In genomic region chr19:46338942-46339286, GRCm38 (mm10) we compare ENCODE assay signal across 8 mouse cellular contexts. TPM values are rescaled to one million over a fixed set of nuclear protein-coding genes. Genes with fewer than 3 reads are reported as not detected.
DNase-seq lines count a peak whose midpoint lies in the region; ATAC-seq and TF ChIP-seq lines count a peak whose summit lies in the region.

No protein-coding gene starts in this region.

- DNase-seq in heart, postnatal 4 days: no peak
- no peak for DNase-seq in MEL (ENCODE audit: low read depth, low spot score)
- no peak for DNase-seq in hindbrain, embryonic 11.5 days (ENCODE audit: low spot score)
- DNase-seq in midbrain, embryonic 10.5 days (ENCODE audit: low spot score): no peak
- no peak for DNase-seq in yolk sac, embryonic 10.5 days (ENCODE audit: low spot score)
- no peak for DNase-seq in left cerebral cortex, adult 8-10 months (ENCODE audit: low spot score in 2 of 2)
- DNase-seq in gastrocnemius, postnatal 25 days: no peak

- H3K27ac ChIP-seq in heart, embryonic 11.5 days (ENCODE audit: low read depth, low read length): no peak overlapping the region
- peak overlapping the region; percentile 89 for H3K27ac ChIP-seq in MEL (ENCODE audit: control insufficient read depth, low read depth, low read length)
- no peak overlapping the region for H3K27ac ChIP-seq in hindbrain, embryonic 11.5 days (ENCODE audit: low read depth, low read length)
- H3K27ac ChIP-seq in midbrain, embryonic 10.5 days (replicated peaks): peak overlapping the region; percentile 95

- no peak for TF ChIP-seq CTCF in MEL (IDR thresholded peaks at IDR 0.05 in 2 of 3, conservative IDR thresholded peaks at IDR 0.05 in 1 of 3; ENCODE audit: control insufficient read depth in 1 of 3, insufficient read depth in 1 of 3, low read depth in 2 of 3, low read length in 3 of 3, poor library complexity in 1 of 3, severe bottlenecking in 1 of 3)

- no peak for TF ChIP-seq RAD21 in MEL (IDR thresholded peaks at IDR 0.05; ENCODE audit: low read depth, low read length)

- no peaks in the 10 kb centered on the region for H3K36me3 ChIP-seq in heart, embryonic 11.5 days (ENCODE audit: control insufficient read depth, insufficient read depth, low read length)
- peaks cover 0 to 36% of the 10 kb centered on the region in 2 experiments; a peak in 2 of 4 replicates for H3K36me3 ChIP-seq in MEL (ENCODE audit: control insufficient read depth in 1 of 2, insufficient read depth in 2 of 2, low read length in 2 of 2)
- H3K36me3 ChIP-seq in hindbrain, embryonic 11.5 days (ENCODE audit: control insufficient read depth, insufficient read depth, low read length): no peaks in the 10 kb centered on the region
- peaks cover 11% of the 10 kb centered on the region for H3K36me3 ChIP-seq in midbrain, embryonic 10.5 days

- TF ChIP-seq EP300 in MEL (IDR thresholded peaks at IDR 0.05; ENCODE audit: low read depth in 1 of 2, low read length in 2 of 2): no peak

- H3K4me3 ChIP-seq in heart, embryonic 11.5 days (ENCODE audit: low read depth, low read length): peak overlapping the region; percentile 80; the same call in 1 of the 2 replicates
- peak overlapping the region; percentile 50 to 57 for H3K4me3 ChIP-seq in MEL (ENCODE audit: control insufficient read depth in 1 of 2, insufficient read depth in 1 of 2, low read depth in 2 of 2, low read length in 2 of 2)
- H3K4me3 ChIP-seq in hindbrain, embryonic 11.5 days (ENCODE audit: low read depth, low read length): no peak overlapping the region
- peak overlapping the region; percentile 82 for H3K4me3 ChIP-seq in midbrain, embryonic 10.5 days

- WGBS in heart, embryonic 11.5 days (ENCODE audit: insufficient replicate concordance): 51% methylated on average over 6 of the region's 6 CpGs
- 58% methylated on average over 6 of the region's 6 CpGs for WGBS in hindbrain, embryonic 11.5 days
- WGBS in midbrain, embryonic 10.5 days: 58% methylated on average over 6 of the region's 6 CpGs

- peaks cover 9% of the 10 kb centered on the region for H3K27me3 ChIP-seq in heart, embryonic 11.5 days (ENCODE audit: control insufficient read depth, insufficient read depth, low read length)
- no peaks in the 10 kb centered on the region for H3K27me3 ChIP-seq in MEL (ENCODE audit: control insufficient read depth in 1 of 2, insufficient read depth in 2 of 2, low read length in 2 of 2)
- no peaks in the 10 kb centered on the region for H3K27me3 ChIP-seq in hindbrain, embryonic 11.5 days (ENCODE audit: control insufficient read depth, insufficient read depth, low read length)
- H3K27me3 ChIP-seq in midbrain, embryonic 10.5 days (ENCODE audit: low read depth, poor library complexity, severe bottlenecking): peaks cover 19% of the 10 kb centered on the region

- H3K4me1 ChIP-seq in heart, embryonic 11.5 days (ENCODE audit: control insufficient read depth, insufficient read depth, low read length): peaks cover 12% of the 10 kb centered on the region
- peaks cover 18 to 30% of the 10 kb centered on the region in 2 experiments for H3K4me1 ChIP-seq in MEL (ENCODE audit: control insufficient read depth in 1 of 2, insufficient read depth in 2 of 2, low read length in 2 of 2)
- H3K4me1 ChIP-seq in hindbrain, embryonic 11.5 days (replicated peaks; ENCODE audit: control insufficient read depth, insufficient read depth, low read length): peaks cover 5% of the 10 kb centered on the region
- H3K4me1 ChIP-seq in midbrain, embryonic 10.5 days: peaks cover 38% of the 10 kb centered on the region

- TF ChIP-seq POLR2A in MEL (IDR thresholded peaks at IDR 0.05; ENCODE audit: control insufficient read depth in 1 of 2, insufficient read depth in 1 of 2, low read depth in 1 of 2, low read length in 2 of 2, poor library complexity in 1 of 2): no peak

- no peak overlapping the region; the same call in 1 of the 2 replicates for H3K9ac ChIP-seq in heart, embryonic 11.5 days (ENCODE audit: low read depth, low read length)
- H3K9ac ChIP-seq in MEL (ENCODE audit: control insufficient read depth, low read depth, low read length, poor library complexity, severe bottlenecking): peak overlapping the region; percentile 73
- H3K9ac ChIP-seq in hindbrain, embryonic 11.5 days (ENCODE audit: low read depth, low read length): peak overlapping the region; percentile 31

- peaks cover 18% of the 10 kb centered on the region for H3K79me2 ChIP-seq in MEL (ENCODE audit: control insufficient read depth, insufficient read depth, low read length, poor library complexity)

- no peaks in the 10 kb centered on the region for H3K9me3 ChIP-seq in heart, embryonic 11.5 days (replicated peaks; ENCODE audit: control insufficient read depth, low read length)
- H3K9me3 ChIP-seq in MEL (replicated peaks; ENCODE audit: insufficient read depth, low read length): no peaks in the 10 kb centered on the region
- no peaks in the 10 kb centered on the region for H3K9me3 ChIP-seq in hindbrain, embryonic 11.5 days (ENCODE audit: control insufficient read depth, low read length)
- no peaks in the 10 kb centered on the region for H3K9me3 ChIP-seq in midbrain, embryonic 10.5 days (replicated peaks)

- peak overlapping the region; percentile 86 for H3K4me2 ChIP-seq in heart, embryonic 11.5 days
- peak overlapping the region; percentile 21; the same call in 1 of the 2 replicates for H3K4me2 ChIP-seq in hindbrain, embryonic 11.5 days (replicated peaks; ENCODE audit: low read depth, low read length)

- ATAC-seq in heart, embryonic 11.5 days (replicated peaks; ENCODE audit: insufficient number of reproducible peaks, low FRiP score, low TSS enrichment): no peak
- ATAC-seq in hindbrain, embryonic 11.5 days (ENCODE audit: low FRiP score): no peak

TF ChIP-seq in MEL, 35 proteins besides CTCF, POLR2A, EP300 and RAD21 (continues in another document):
- TF ChIP-seq ELF1 (IDR thresholded peaks at IDR 0.05; ENCODE audit: low read depth, low read length): no peak
- TF ChIP-seq ETS1 (IDR thresholded peaks at IDR 0.05; ENCODE audit: low read depth, low read length): 0 out of 2 replicates have a peak, but pooled peaks have one; percentile 1

RNA-seq across cellular contexts. Expression of gene Cuedc2, which starts 0.4 kb away (rescaled TPM):
- 124 and 139 TPM in 2 replicates for polyA plus RNA-seq in heart, embryonic 11.5 days (2014; fragmentation: Nextera tagmentation; extraction: Ambion mirVana)
- 100 to 1,000 TPM in 1 of 2 experiments, 10 to 100 TPM in 1; 98.8 to 108 TPM for total RNA-seq in heart, postnatal 4 days (2021)
- 270 and 302 TPM in 2 replicates for total RNA-seq in MEL (2012; rRNA removed)
- polyA plus RNA-seq in MEL (2012; ENCODE audit: insufficient read depth in 1 of 2, insufficient read length in 2 of 2, low read depth in 1 of 2, low replicate concordance in 2 of 2, missing spikeins in 1 of 2): 100 to 1,000 TPM; 251 to 297 TPM
- polyA plus RNA-seq in hindbrain, embryonic 11.5 days (2014; fragmentation: Nextera tagmentation; extraction: Ambion mirVana): 252 and 260 TPM in 2 replicates
- polyA plus RNA-seq in midbrain, embryonic 10.5 days (2016; fragmentation: Nextera tagmentation; extraction: Ambion mirVana): 239 and 249 TPM in 2 replicates
- 100 to 1,000 TPM; 187 to 201 (median 192) TPM for total RNA-seq in left cerebral cortex, adult 8-10 months (2022)
- 10 to 100 TPM; 56.1 to 56.5 TPM for total RNA-seq in gastrocnemius, postnatal 25 days (2021)

RNA-seq across cellular contexts. Expression of gene Mfsd13a, which starts 2.0 kb away (rescaled TPM):
- 3.1 and 4.0 TPM in 2 replicates for polyA plus RNA-seq in heart, embryonic 11.5 days (2014; fragmentation: Nextera tagmentation; extraction: Ambion mirVana)
- 1 to 10 TPM; 3.1 to 4.2 TPM for total RNA-seq in heart, postnatal 4 days (2021)
- 4.7 and 5.5 TPM in 2 replicates for total RNA-seq in MEL (2012; rRNA removed)
- polyA plus RNA-seq in MEL (2012; ENCODE audit: insufficient read depth in 1 of 2, insufficient read length in 2 of 2, low read depth in 1 of 2, low replicate concordance in 2 of 2, missing spikeins in 1 of 2): 10 to 100 TPM in 1 of 2 experiments, not detected in 1; 45.9 TPM
- 4.4 and 6.9 TPM in 2 replicates for polyA plus RNA-seq in hindbrain, embryonic 11.5 days (2014; fragmentation: Nextera tagmentation; extraction: Ambion mirVana)
- 9.1 and 10.1 TPM in 2 replicates for polyA plus RNA-seq in midbrain, embryonic 10.5 days (2016; fragmentation: Nextera tagmentation; extraction: Ambion mirVana)
- total RNA-seq in left cerebral cortex, adult 8-10 months (2022): 10 to 100 TPM; 28.9 to 29.9 (median 29.5) TPM
- total RNA-seq in gastrocnemius, postnatal 25 days (2021): 1 to 10 TPM; 1.0 to 1.2 TPM

RNA-seq across cellular contexts. Expression of gene Fbxl15, which starts 10.9 kb away (rescaled TPM):
- 9.6 and 9.7 TPM in 2 replicates for polyA plus RNA-seq in heart, embryonic 11.5 days (2014; fragmentation: Nextera tagmentation; extraction: Ambion mirVana)
- total RNA-seq in heart, postnatal 4 days (2021): 1 to 10 TPM; 5.5 to 7.2 TPM
- 12.1 and 12.7 TPM in 2 replicates for total RNA-seq in MEL (2012; rRNA removed)
- polyA plus RNA-seq in MEL (2012; ENCODE audit: insufficient read depth in 1 of 2, insufficient read length in 2 of 2, low read depth in 1 of 2, low replicate concordance in 2 of 2, missing spikeins in 1 of 2): 10 to 100 TPM in 1 of 2 experiments, not detected in 1; 13.2 TPM
- 26.3 and 27.1 TPM in 2 replicates for polyA plus RNA-seq in hindbrain, embryonic 11.5 days (2014; fragmentation: Nextera tagmentation; extraction: Ambion mirVana)
- polyA plus RNA-seq in midbrain, embryonic 10.5 days (2016; fragmentation: Nextera tagmentation; extraction: Ambion mirVana): 24.6 and 25.0 TPM in 2 replicates
- total RNA-seq in left cerebral cortex, adult 8-10 months (2022): 10 to 100 TPM; 23.7 to 27.6 (median 25.1) TPM
- total RNA-seq in gastrocnemius, postnatal 25 days (2021): 1 to 10 TPM; 2.9 TPM

RNA-seq across cellular contexts. Expression of gene 2310034G01Rik, which starts 11.2 kb away (rescaled TPM):
- polyA plus RNA-seq in heart, embryonic 11.5 days (2014; fragmentation: Nextera tagmentation; extraction: Ambion mirVana): 0.90 and 1.0 TPM in 2 replicates
- total RNA-seq in heart, postnatal 4 days (2021): under 1 TPM in 1 of 2 experiments, not detected in 1; 0.18 TPM
- total RNA-seq in MEL (2012; rRNA removed): 0.50 and 0.78 TPM in 2 replicates
- polyA plus RNA-seq in MEL (2012; ENCODE audit: insufficient read depth in 1 of 2, insufficient read length in 2 of 2, low read depth in 1 of 2, low replicate concordance in 2 of 2, missing spikeins in 1 of 2): under 1 TPM in 1 of 2 experiments, not detected in 1; 0.95 TPM
- polyA plus RNA-seq in hindbrain, embryonic 11.5 days (2014; fragmentation: Nextera tagmentation; extraction: Ambion mirVana): 1.7 TPM in 2 replicates
- polyA plus RNA-seq in midbrain, embryonic 10.5 days (2016; fragmentation: Nextera tagmentation; extraction: Ambion mirVana): 0.96 and 1.4 TPM in 2 replicates
- total RNA-seq in left cerebral cortex, adult 8-10 months (2022): 1 to 10 TPM in 3 of 4 experiments, under 1 TPM in 1; 0.36 to 1.5 (median 1.0) TPM
- under 1 TPM; 0.33 to 0.38 TPM for total RNA-seq in gastrocnemius, postnatal 25 days (2021)

RNA-seq across cellular contexts. Expression of gene Psd, which starts 12.0 kb away (rescaled TPM):
- polyA plus RNA-seq in heart, embryonic 11.5 days (2014; fragmentation: Nextera tagmentation; extraction: Ambion mirVana): 8.8 and 9.1 TPM in 2 replicates
- 1 to 10 TPM; 1.7 to 2.1 TPM for total RNA-seq in heart, postnatal 4 days (2021)
- 1.9 and 4.5 TPM in 2 replicates for total RNA-seq in MEL (2012; rRNA removed)
- polyA plus RNA-seq in MEL (2012; ENCODE audit: insufficient read depth in 1 of 2, insufficient read length in 2 of 2, low read depth in 1 of 2, low replicate concordance in 2 of 2, missing spikeins in 1 of 2): 10 to 100 TPM in 1 of 2 experiments, not detected in 1; 17.2 TPM
- polyA plus RNA-seq in hindbrain, embryonic 11.5 days (2014; fragmentation: Nextera tagmentation; extraction: Ambion mirVana): 10.0 and 11.9 TPM in 2 replicates
- 4.7 and 8.9 TPM in 2 replicates for polyA plus RNA-seq in midbrain, embryonic 10.5 days (2016; fragmentation: Nextera tagmentation; extraction: Ambion mirVana)
- total RNA-seq in left cerebral cortex, adult 8-10 months (2022): 100 to 1,000 TPM; 550 to 592 (median 567) TPM
- total RNA-seq in gastrocnemius, postnatal 25 days (2021): under 1 TPM; 0.28 to 0.54 TPM

Comparison
In these comparisons a context has a peak if more than half of its experiments do, and no peak if none do; other contexts are left out.
1. H3K27ac ChIP-seq: peak in MEL (single experiment) and midbrain, embryonic 10.5 days (single experiment); none in heart, embryonic 11.5 days (single experiment) and hindbrain, embryonic 11.5 days (single experiment).